Mouse (Mus musculus): ENCODE measurements around the gene Olfr389. TPM values are rescaled to one million over a fixed set of nuclear protein-coding genes. Genes with fewer than 3 reads are reported as not detected.

Gene Olfr389
- polyA plus RNA-seq (2012; rRNA removed), result not detected in 2 replicates

DNA sequence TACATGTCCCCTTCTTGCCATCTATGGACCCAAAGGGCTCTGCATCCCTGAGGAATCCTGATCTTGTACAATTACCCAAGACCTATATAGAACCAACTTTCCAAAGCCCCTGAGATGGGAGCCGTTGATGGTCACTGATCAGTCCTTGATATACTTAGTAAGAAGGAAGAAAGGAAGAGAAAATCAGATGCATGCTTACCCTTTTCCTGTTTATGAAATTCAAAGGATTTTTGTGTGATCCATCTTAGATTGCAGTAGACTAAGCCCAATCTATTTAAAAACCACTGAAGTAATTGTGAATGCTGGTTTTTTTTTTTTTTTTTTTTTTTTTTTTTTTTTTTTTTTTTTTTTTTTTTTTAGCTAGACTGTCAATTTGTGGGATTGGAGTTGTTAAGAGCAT is at the start of gene Olfr389:
TSS of gene Olfr389 (minus strand) at position 101 of the 400 bp plus-strand sequence.

DNA sequence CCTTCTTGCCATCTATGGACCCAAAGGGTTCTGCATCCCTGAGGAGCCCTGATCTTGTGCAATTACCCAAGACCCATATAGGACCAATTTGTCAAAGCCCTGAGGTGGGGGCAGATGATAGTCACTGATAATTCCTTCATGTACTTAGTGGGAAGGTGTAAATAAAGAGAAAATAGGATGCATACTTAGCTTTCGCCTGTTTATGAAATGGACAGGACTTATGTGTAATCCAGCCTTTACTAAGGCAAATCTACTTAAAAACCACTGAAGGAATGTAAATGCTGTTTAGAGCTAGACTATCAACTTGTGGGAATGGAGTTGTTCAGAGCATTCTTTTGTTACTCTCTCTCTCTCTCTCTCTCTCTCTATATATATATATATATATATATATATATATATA is 36.4 kb upstream of the Olfr389 start, which contains the start of gene Olfr392:
TSS of gene Olfr392 (minus strand) at position 101 of the 400 bp plus-strand sequence.

DNA sequence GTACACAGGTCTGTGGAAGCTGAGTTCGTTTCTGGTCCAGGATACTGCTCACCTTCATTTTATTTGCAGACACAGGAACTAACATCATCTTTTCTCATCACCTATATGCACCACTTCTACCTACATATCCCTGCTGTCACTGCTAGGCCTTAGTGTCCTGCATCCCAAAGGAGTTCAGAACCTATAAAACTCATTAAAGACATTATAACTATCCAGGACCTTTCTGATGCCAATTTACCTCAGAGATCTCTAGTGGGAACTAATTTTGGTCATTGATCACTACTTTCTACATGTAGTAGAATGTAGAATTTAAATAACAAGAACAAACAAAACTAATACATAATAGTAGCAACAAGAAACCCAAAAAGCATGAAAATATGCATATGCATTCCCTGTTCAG is 22.4 kb upstream of the Olfr389 start, which contains the start of gene Olfr391-ps:
TSS of gene Olfr391-ps (minus strand) at position 101 of the 400 bp plus-strand sequence.

DNA sequence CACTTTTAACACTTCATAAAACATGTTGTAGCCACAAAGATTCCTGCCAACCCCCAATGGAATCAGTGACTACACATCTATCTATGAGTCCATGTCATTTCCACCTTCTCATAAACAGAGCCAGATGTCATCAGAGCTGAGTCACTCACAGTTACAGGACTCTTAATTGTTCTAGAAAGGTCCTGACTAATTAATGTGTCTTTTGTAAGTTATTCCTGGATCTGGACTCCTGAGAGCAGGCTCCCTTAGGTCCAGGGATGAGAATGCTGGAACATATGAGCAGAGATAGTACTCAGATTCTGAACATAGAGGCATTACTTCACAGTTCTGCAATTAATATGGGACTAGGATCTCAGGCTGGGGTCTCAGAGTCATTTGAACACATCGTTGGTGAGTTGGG is 2.2 kb upstream of the Olfr389 start, which contains the start of gene Olfr390:
TSS of gene Olfr390 (plus strand) at position 301 of the 400 bp plus-strand sequence.

Other genes with a start within 250 kb of the Olfr389 start
- gene Olfr385, start 187.7 kb downstream of the Olfr389 start, polyA plus RNA-seq (2012; rRNA removed), result not detected in 2 replicates
- not detected in 2 replicates for gene Olfr384, start 182.1 kb downstream of the Olfr389 start, polyA plus RNA-seq (2012; rRNA removed)
- not detected in 2 replicates for gene Zfp735, start 91.9 kb downstream of the Olfr389 start, polyA plus RNA-seq (2012; rRNA removed)
- gene Olfr390, start 2.3 kb upstream of the Olfr389 start, polyA plus RNA-seq (2012; rRNA removed), result not detected in 2 replicates
- gene Olfr391-ps, start 22.3 kb upstream of the Olfr389 start, polyA plus RNA-seq (2012; rRNA removed), result not detected in 2 replicates
- not detected in 2 replicates for gene Olfr392, start 36.3 kb upstream of the Olfr389 start, polyA plus RNA-seq (2012; rRNA removed)
- gene Olfr393, start 70.7 kb upstream of the Olfr389 start, polyA plus RNA-seq (2012; rRNA removed), result not detected in 2 replicates
- not detected in 2 replicates for gene Olfr394, start 110.1 kb upstream of the Olfr389 start, polyA plus RNA-seq (2012; rRNA removed)
- not detected in 2 replicates for gene Olfr395, start 128.6 kb upstream of the Olfr389 start, polyA plus RNA-seq (2012; rRNA removed)
- not detected in 2 replicates for gene Olfr23, start 156.0 kb upstream of the Olfr389 start, polyA plus RNA-seq (2012; rRNA removed)
- not detected in 2 replicates for gene Olfr397, start 180.1 kb upstream of the Olfr389 start, polyA plus RNA-seq (2012; rRNA removed)
- gene Olfr398, start 209.7 kb upstream of the Olfr389 start, polyA plus RNA-seq (2012; rRNA removed), result not detected in 2 replicates

Measured in ovary, adult 2 months (tissue).